Mouse (Mus musculus) hindbrain, embryonic 11.5 days (tissue): Measurements from ENCODE around the gene Dusp7. TPM values are rescaled to one million over a fixed set of nuclear protein-coding genes. Genes with fewer than 3 reads are reported as not detected.

Source experiments
- ATAC-seq: fragments of 200-750 bp; cut with Nextera tagmentation; 2 replicates; pipeline ENCODE4 v1.8.0; 2017; ENCODE audit warnings: mild to moderate bottlenecking, moderate TSS enrichment, moderate library complexity; ENCODE audit not compliant: low FRiP score
- DNase-seq: peaks from one replicate; pipeline ENCODE4 v3.0.0-alpha.2; 2015; ENCODE audit warnings: low spot score
- H3K27ac ChIP-seq: fragments of 300-500 bp; sonication (generic); 2 replicates; pipeline ENCODE4 v1.5.1; 2014; ENCODE audit warnings: mild to moderate bottlenecking, low read depth, low read length
- H3K27me3 ChIP-seq: fragments of 300-500 bp; sonication (generic); 2 replicates; pipeline ENCODE4 v1.6.1; 2014; ENCODE audit warnings: mild to moderate bottlenecking, low read length, moderate library complexity, mixed read lengths; ENCODE audit not compliant: control insufficient read depth, insufficient read depth
- H3K36me3 ChIP-seq: fragments of 300-500 bp; sonication (generic); 2 replicates; pipeline ENCODE4 v1.6.1; 2014; ENCODE audit warnings: mild to moderate bottlenecking, low read length, moderate library complexity, mixed read lengths; ENCODE audit not compliant: control insufficient read depth, insufficient read depth
- H3K4me1 ChIP-seq: fragments of 300-500 bp; sonication (generic); replicated peaks from 2 replicates; pipeline ENCODE4 v1.6.1; 2014; ENCODE audit warnings: low read length, mixed read lengths; ENCODE audit not compliant: control insufficient read depth, insufficient read depth
- H3K4me2 ChIP-seq: fragments of 300-500 bp; sonication (generic); replicated peaks from 2 replicates; pipeline ENCODE4 v1.6.1; 2014; ENCODE audit warnings: mild to moderate bottlenecking, low read depth, low read length
- H3K4me3 ChIP-seq: fragments of 300-500 bp; sonication (generic); 2 replicates; pipeline ENCODE4 v1.5.1; 2014; ENCODE audit warnings: low read depth, low read length
- H3K9ac ChIP-seq: fragments of 300-500 bp; sonication (generic); 2 replicates; pipeline ENCODE4 v1.6.1; 2014; ENCODE audit warnings: low read depth, low read length
- H3K9me3 ChIP-seq: fragments of 300-500 bp; sonication (generic); 2 replicates; pipeline ENCODE4 v1.6.1; 2016; ENCODE audit warnings: low read length; ENCODE audit not compliant: control insufficient read depth
- WGBS: fragments of 180-500 bp; shearing (Covaris S2); extraction: QIAGEN DNeasy Blood & Tissue Kit; methylation state at CpG from one replicate; pipeline ENCODE4 v1.1.7; 2014; 5-methylcytosine and 5-hydroxymethylcytosine counted together
- polyA plus RNA-seq: library from polyadenylated mRNA; unstranded; fragments of >200 nt; fragmentation: Nextera tagmentation; extraction: Ambion mirVana; gene quantifications from 2 replicates; pipeline ENCODE4 v1.2.1, GENCODE M21; 2014

Dusp7 gene
- polyA plus RNA-seq, 1 experiment from 2014 or later: 25.0 TPM

- Histone ChIP-seq H3K27me3 (no peaks in the 10 kb centered on the region), H3K27ac (no peak overlapping the region), H3K4me3 (no peak overlapping the region), H3K4me2 (no peak overlapping the region), H3K9me3 (no peaks in the 10 kb centered on the region), H3K36me3 (peaks cover 8% of the 10 kb centered on the region; the same call in 1 of the 2 replicates), H3K4me1 (peaks cover 1% of the 10 kb centered on the region; the same call in 1 of the 2 replicates), H3K9ac (no peak overlapping the region)
- no peak for ATAC-seq
- 76% methylated on average over 9 of the region's 9 CpGs for WGBS
- DNase-seq: no peak
These were observed 10.3 kb downstream of the Dusp7 start for GRCm38 (mm10) chr9:106378753-106379152.

GRCm38 (mm10) chr9:106386181-106386864, 17.9 kb downstream of the Dusp7 start:
- Histone ChIP-seq H3K4me2 (no peak overlapping the region), H3K27ac (no peak overlapping the region), H3K4me3 (no peak overlapping the region), H3K9ac (no peak overlapping the region), H3K9me3 (no peaks in the 10 kb centered on the region), H3K4me1 (peaks cover 4% of the 10 kb centered on the region; the same call in 1 of the 2 replicates), H3K27me3 (no peaks in the 10 kb centered on the region), H3K36me3 (no peaks in the 10 kb centered on the region)
- 87% methylated on average over 12 of the region's 12 CpGs for WGBS
- no peak for DNase-seq
- no peak for ATAC-seq

DNA sequence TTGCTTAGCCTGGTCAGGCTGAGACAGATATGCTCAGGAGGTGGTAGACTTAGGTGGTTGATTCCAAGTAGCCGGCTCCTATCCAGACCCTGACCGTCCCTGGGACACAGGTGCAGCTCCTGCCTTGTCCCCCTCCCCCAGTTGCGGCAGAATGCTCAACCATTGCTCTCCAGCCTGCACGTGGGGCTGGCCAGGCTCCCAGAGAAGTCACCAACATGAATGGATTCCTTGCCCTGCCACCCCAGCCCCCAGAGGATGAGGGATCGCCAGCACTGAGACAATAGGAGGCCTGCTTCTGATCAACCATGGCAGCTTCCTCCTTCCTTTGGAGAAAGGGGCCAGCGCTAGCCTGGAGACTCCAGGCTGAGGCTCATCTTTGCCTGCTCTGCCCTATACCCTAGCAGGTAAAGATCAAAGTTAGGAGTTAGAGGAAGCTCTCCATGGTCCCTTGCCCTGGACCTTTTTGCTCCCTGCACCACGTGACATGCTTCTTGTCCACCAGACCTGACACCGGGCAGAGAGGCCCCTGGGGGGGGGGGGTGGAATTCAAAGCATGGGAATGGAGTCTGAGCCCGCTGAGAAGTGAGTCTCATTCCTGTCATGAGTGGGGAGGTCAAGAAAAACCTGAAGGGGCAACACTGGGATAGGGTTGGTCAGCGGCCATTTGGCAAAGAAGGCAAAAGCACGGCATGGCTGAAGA, 24.5 kb downstream of the Dusp7 start:
- Histone ChIP-seq H3K4me2 (no peak overlapping the region), H3K9ac (no peak overlapping the region), H3K9me3 (no peaks in the 10 kb centered on the region), H3K36me3 (no peaks in the 10 kb centered on the region), H3K27ac (no peak overlapping the region), H3K4me1 (no peaks in the 10 kb centered on the region), H3K27me3 (no peaks in the 10 kb centered on the region), H3K4me3 (no peak overlapping the region)
- no peak for DNase-seq
- 76% methylated on average over 11 of the region's 11 CpGs for WGBS
- ATAC-seq: no peak

DNA sequence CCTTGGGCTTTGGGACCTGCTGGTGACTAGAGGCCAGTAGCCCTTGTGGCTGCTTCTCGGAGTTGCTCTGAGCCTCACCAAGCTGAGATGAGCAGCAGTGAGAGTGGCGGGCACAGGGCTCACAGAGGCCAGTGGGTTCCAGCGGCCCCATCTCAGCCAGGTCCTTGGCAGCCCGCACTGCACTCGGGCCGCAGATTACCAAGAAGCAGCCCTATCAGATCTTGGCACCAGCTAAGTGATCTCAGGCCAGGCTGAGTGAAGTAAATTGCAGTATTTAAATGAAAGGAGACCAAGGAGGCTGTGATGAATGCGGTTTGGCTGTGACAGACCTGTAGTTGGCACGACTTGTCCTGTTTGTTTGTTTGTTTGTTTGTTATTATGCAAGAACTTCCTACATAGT, 25.1 kb downstream of the Dusp7 start:
- Histone ChIP-seq H3K27ac (no peak overlapping the region), H3K27me3 (no peaks in the 10 kb centered on the region), H3K4me2 (no peak overlapping the region), H3K9me3 (no peaks in the 10 kb centered on the region), H3K4me1 (no peaks in the 10 kb centered on the region), H3K36me3 (no peaks in the 10 kb centered on the region), H3K9ac (no peak overlapping the region), H3K4me3 (no peak overlapping the region)
- ATAC-seq (no peak), DNase-seq (no peak)
- WGBS: 89% methylated on average over 8 of the region's 8 CpGs

DNA sequence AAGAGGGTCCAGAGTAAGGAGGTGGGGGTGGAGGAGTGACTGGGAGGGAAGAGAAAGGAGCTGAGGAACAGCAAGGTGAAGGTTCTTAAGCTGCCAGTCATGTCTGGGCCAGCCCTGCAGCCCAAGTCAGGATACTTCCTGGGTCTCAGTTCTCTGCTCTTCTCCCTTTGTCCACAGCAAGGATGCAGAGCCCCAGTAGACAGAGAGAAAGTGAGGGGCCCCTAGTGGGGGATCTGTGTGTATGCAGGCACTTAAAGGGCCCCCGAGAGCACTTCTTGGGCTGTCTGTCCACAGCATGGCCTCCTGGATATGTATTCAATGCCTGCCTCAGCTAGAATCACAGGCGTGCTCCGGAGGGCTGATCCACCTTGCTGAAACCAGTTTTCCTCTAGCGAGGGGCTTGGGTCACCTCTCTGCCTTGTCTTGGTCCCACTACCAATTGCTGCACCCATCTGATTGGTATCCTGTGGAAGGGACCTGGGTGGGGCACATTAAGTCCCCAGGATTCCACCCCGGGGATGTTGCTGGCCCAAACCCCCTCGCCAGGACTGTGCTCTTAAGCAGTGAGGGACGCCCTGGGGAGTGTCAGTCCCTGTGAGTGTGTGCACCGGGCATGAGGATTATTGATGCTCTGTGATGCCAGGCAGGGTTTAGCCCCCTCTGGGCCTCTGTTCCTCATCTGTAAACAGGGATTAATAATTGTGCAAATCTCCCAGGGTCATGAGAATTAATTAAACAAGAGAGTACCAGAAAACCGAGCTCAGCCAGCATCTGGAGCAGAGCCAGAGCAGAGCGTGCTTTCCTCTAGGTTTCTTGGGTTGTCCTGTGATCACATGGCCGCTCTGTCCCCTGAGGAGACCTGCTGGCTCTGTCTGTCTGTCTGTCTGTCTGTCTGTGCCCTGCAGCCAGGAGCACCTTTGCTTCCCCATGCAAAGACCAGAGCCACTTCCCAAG, 26.5 kb downstream of the Dusp7 start:
- peak; percentile 30; the same call in 1 of the 2 replicates for ATAC-seq
- no peaks in the 10 kb centered on the region for H3K36me3 ChIP-seq

DNA sequence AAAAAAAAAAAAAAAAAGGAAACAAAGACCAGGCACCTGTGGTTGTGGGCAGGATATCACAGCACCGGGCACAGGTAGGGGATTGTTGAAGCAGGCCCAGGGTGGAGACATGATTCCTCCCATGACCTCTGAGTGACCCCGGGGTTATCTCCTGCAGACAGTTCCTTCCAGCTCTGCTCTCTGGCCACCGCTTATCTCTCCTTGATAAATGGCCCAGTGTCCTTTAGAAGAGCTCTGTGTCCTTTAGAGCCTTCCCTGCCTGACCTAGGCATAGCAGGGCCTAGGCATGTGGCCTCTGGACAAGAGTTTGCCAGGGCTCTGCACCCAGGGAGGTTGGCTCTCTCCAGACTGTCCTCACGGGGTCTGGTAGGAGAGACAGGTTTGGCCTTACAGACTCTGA, 29.3 kb downstream of the Dusp7 start:
- WGBS: 77% methylated on average over 4 of the region's 4 CpGs
- ATAC-seq: no peak

More for the DNA sequence above, 26.5 kb downstream of the Dusp7 start:
- 58% methylated on average over 11 of the region's 11 CpGs for WGBS
- 0 out of 2 replicates have a peak overlapping the region, but pooled peaks have one; percentile 16 for H3K9ac ChIP-seq
- H3K4me1 ChIP-seq: no peaks in the 10 kb centered on the region
- H3K27me3 ChIP-seq: no peaks in the 10 kb centered on the region
- DNase-seq: peak; percentile 52
- no peak overlapping the region for H3K4me3 ChIP-seq
- H3K9me3 ChIP-seq: no peaks in the 10 kb centered on the region
- H3K4me2 ChIP-seq: no peak overlapping the region
- no peak overlapping the region for H3K27ac ChIP-seq

DNA sequence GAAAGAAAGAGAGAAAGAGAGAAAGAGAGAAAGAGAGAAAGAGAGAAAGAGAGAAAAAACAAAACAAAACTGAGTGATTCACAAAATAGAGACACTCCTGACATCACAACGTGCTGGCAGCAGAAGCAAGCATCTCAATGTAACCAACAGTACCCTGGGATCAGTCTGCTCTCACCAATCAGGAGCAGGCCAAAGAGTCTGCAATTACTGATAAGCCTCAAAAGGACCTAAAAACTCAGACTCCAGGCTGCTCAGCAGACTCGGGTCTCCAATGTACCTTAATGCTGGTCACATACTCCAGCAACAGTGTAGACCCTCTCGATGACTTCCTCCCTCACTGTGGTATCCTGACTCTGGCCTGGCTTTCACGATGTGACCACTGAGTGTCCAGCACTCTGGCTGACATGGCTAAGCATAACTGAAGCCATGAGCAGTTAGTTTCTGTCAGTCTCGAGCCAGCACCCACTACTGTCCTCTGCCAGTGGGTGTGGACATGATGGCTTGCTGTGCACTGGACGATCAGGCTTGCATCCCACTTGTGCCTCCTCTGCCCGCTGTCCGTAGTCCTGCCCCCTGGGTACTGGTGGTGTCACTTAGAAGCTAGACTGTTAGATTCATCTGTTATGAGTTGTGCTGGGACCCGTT, 30.4 kb downstream of the Dusp7 start:
- Histone ChIP-seq H3K4me2 (no peak overlapping the region), H3K36me3 (no peaks in the 10 kb centered on the region), H3K27me3 (no peaks in the 10 kb centered on the region), H3K4me1 (no peaks in the 10 kb centered on the region), H3K9me3 (no peaks in the 10 kb centered on the region), H3K27ac (no peak overlapping the region), H3K4me3 (no peak overlapping the region), H3K9ac (no peak overlapping the region)
- WGBS: 81% methylated on average over 9 of the region's 9 CpGs
- no peak for ATAC-seq
- no peak for DNase-seq

More for the DNA sequence above, 29.3 kb downstream of the Dusp7 start:
- DNase-seq: no peak
- Histone ChIP-seq H3K27me3 (no peaks in the 10 kb centered on the region), H3K36me3 (no peaks in the 10 kb centered on the region), H3K4me2 (no peak overlapping the region), H3K4me3 (no peak overlapping the region), H3K27ac (no peak overlapping the region), H3K9ac (no peak overlapping the region), H3K9me3 (no peaks in the 10 kb centered on the region), H3K4me1 (no peaks in the 10 kb centered on the region)

GRCm38 (mm10) chr9:106399808-106400207, 31.4 kb downstream of the Dusp7 start:
- Histone ChIP-seq H3K27ac (no peak overlapping the region), H3K4me2 (no peak overlapping the region), H3K9me3 (no peaks in the 10 kb centered on the region), H3K4me1 (no peaks in the 10 kb centered on the region), H3K27me3 (no peaks in the 10 kb centered on the region), H3K4me3 (no peak overlapping the region), H3K9ac (no peak overlapping the region), H3K36me3 (no peaks in the 10 kb centered on the region)
- no peak for DNase-seq
- ATAC-seq: no peak
- 81% methylated on average over 3 of the region's 3 CpGs for WGBS
